Mouse (Mus musculus) right cerebral cortex, adult 18-20 months (tissue): ENCODE results near the gene Arfip2.

Experiments used
- DNase-seq: peaks from one replicate; pipeline ENCODE4 v3.0.0; 2022; ENCODE audit warnings: mixed read lengths

Gene Arfip2

DNA sequence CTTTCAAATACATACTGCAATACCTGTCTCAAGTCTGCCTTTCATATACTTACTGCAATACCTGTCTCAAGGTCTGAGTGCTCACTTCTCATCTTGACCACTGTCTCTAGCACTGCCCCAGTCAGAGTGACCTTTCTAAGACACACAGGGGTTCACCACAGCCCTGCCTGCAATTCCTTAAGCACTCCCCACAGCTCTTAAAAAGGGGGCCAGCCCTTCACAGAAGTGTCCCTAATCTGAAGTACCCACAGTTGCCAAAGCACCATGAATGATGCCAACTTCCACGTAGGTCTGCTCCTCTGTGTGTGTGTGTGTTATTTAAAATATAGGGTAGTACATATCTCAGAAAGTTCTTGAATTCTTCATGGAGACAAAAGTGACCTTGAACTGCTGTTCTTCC, 28.4 kb downstream of the Arfip2 start:
- no peak for DNase-seq

DNA sequence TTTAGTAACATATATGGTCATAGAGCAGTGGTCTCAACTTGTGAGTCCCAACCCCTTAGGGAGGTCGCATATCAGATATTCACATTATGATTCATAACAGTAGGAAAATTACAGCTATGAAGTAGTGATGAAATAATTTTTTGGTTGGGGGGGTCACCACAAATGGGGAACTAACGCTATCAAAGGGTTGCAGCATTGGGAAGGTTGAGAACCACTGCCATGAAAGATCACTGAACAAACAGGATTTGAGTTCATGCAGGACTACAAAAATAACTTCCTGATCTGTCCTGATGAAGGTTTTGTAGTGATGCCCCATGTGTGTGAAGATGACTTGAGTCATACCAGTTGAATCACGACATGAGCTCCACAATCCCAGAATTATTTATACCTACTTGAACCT, 31.7 kb downstream of the Arfip2 start:
- no peak for DNase-seq

DNA sequence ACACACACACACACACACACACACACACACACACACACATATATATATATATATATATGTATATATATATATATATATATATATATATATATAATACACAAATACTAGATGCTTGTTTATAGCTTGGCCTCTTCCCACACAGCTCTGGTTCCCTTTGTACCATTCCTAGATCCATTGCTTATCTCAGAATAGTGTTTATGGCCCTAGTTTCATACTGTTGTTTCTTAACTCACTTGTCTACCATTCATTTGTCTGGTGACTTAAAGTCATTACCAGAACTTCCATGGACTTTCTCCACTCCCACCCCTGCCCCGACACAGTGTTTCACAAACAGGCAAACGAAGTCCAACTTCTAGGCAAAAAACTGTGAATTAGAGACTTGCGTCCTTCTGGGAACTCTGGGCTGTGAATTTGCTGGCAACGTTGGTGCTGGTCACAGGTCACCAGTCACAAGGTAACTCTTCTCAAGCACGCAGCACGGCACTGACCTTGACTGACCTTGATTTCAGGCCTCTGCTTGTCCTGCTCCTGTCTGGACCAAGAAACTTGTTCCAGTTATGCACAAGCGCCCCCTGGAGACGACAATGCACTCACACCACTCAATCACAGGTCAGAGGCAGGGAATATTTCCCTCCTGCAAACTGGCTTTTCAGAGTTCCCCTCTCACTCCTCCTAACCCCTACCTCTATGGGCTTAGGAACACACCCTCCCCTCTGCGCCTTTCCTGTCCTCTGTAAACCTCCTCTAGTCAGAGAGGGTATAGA, 37.2 kb downstream of the Arfip2 start:
- peak; percentile 57 for DNase-seq

DNA sequence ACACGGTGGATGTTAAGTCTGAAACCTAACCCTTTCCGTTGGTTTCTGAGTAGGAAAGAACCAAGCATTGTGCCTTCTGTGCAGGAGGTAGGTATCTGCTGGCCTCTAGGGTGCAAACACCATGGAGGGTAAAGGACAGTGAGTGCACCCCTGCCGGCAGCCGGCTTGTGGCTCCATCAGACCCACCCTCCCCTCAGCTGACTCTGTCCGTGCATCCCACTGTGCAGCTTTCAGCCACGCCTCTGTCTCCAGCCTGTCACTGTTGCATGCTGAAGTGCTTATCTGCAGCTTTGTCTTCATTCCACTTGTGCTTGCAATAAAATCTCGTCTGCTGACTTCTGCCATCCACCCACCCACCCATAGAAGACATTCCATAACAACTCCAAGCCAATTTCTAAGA, 50.1 kb downstream of the Arfip2 start:
- DNase-seq, result no peak

DNA sequence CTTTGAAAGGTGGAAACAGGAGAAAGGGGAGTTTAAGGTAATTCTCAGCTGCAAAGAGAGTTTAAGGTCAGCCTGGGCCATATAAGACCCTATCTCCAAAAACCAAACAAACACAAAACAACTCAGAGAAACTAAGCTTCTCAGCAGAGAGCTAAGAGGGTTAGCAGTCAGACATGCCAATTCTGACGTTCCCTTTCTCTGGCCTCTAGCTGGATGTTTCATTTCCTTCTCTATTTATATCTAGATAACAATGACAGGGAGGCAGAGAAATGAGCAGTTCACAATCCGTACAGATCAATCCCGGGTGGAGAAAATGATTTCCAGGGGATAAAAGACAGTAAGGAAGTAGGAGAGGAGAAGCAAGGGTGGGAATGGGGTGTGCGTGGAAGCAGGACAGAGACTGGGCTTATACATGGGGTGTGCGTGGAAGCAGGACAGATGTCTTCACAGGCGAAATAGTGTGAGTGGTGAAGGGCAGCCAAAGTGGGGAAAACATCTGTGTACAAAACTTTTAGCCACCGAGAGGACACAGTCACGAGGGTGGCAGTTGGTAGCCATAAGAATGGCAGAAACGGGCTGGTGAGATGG, 51.8 kb downstream of the Arfip2 start:
- DNase-seq, result no peak
